Mouse (Mus musculus) heart, embryonic 10.5 days (tissue): ENCODE measurements around the gene Cma1. TPM values are rescaled to one million over a fixed set of nuclear protein-coding genes. Genes with fewer than 3 reads are reported as not detected.

Experiments used
- DNase-seq: peaks from one replicate; pipeline ENCODE4 v3.0.0-alpha.2; 2017; ENCODE audit warnings: low spot score
- H3K27ac ChIP-seq: fragments of 300-500 bp; sonication (generic); 2 replicates; pipeline ENCODE4 v1.5.1; 2016; ENCODE audit warnings: mild to moderate bottlenecking
- H3K27me3 ChIP-seq: fragments of 300-500 bp; sonication (generic); 2 replicates; pipeline ENCODE4 v1.6.1; 2016; ENCODE audit warnings: mild to moderate bottlenecking; ENCODE audit not compliant: poor library complexity, insufficient read depth, severe bottlenecking
- H3K36me3 ChIP-seq: fragments of 300-500 bp; sonication (generic); 2 replicates; pipeline ENCODE4 v1.6.1; 2016; ENCODE audit warnings: mild to moderate bottlenecking, moderate library complexity
- H3K4me1 ChIP-seq: fragments of 300-500 bp; sonication (generic); 2 replicates; pipeline ENCODE4 v1.6.1; 2016; ENCODE audit warnings: mild to moderate bottlenecking
- H3K4me3 ChIP-seq: fragments of 300-500 bp; sonication (generic); 2 replicates; pipeline ENCODE4 v1.5.1; 2016; ENCODE audit warnings: mild to moderate bottlenecking, moderate library complexity
- H3K9me3 ChIP-seq: fragments of 300-500 bp; sonication (generic); 2 replicates; pipeline ENCODE4 v1.6.1; 2016; ENCODE audit warnings: mild to moderate bottlenecking, moderate library complexity
- WGBS: fragments of 180-500 bp; shearing (Covaris S2); methylation state at CpG from one replicate; pipeline ENCODE4 v1.1.7; 2016; 5-methylcytosine and 5-hydroxymethylcytosine counted together
- polyA plus RNA-seq: library from polyadenylated mRNA; unstranded; fragments of >200 nt; fragmentation: Nextera tagmentation; extraction: Ambion mirVana; gene quantifications from 2 replicates; pipeline ENCODE4 v1.2.1, GENCODE M21; 2016

Gene Cma1
- polyA plus RNA-seq, 1 experiment from 2014 or later = not detected

GRCm38 (mm10) chr14:55918240-55919082, 26.0 kb downstream of the Cma1 start:
- no peaks in the 10 kb centered on the region for H3K36me3 ChIP-seq
- H3K9me3 ChIP-seq = no peaks in the 10 kb centered on the region
- WGBS = 35% methylated on average over 14 of the region's 14 CpGs
- peaks cover 10% of the 10 kb centered on the region for H3K4me1 ChIP-seq
- H3K4me3 ChIP-seq = no peak overlapping the region
- H3K27me3 ChIP-seq = no peaks in the 10 kb centered on the region
- DNase-seq = peak; percentile 87
- no peak overlapping the region for H3K27ac ChIP-seq

GRCm38 (mm10) chr14:55913406-55913805, 31.1 kb downstream of the Cma1 start:
- H3K4me1 ChIP-seq = no peaks in the 10 kb centered on the region
- H3K4me3 ChIP-seq = no peak overlapping the region
- no peak overlapping the region for H3K27ac ChIP-seq
- no peak for DNase-seq
- H3K9me3 ChIP-seq = no peaks in the 10 kb centered on the region
- 51% methylated on average over 4 of the region's 4 CpGs for WGBS
- no peaks in the 10 kb centered on the region for H3K36me3 ChIP-seq
- no peaks in the 10 kb centered on the region for H3K27me3 ChIP-seq

- WGBS = 28% methylated on average over 1 of the region's 1 CpGs
- Histone ChIP-seq H3K27ac (no peak overlapping the region), H3K36me3 (no peaks in the 10 kb centered on the region), H3K27me3 (no peaks in the 10 kb centered on the region), H3K9me3 (no peaks in the 10 kb centered on the region), H3K4me3 (no peak overlapping the region), H3K4me1 (peaks cover 9% of the 10 kb centered on the region; the same call in 1 of the 2 replicates)
- DNase-seq = no peak
Observed at GRCm38 (mm10) chr14:55905518-55905917, 39.0 kb downstream of the Cma1 start.

- peak overlapping the region; percentile 65 for H3K4me3 ChIP-seq
- no peaks in the 10 kb centered on the region for H3K27me3 ChIP-seq
- no peaks in the 10 kb centered on the region for H3K9me3 ChIP-seq
- H3K36me3 ChIP-seq = peaks cover 31% of the 10 kb centered on the region
- DNase-seq = no peak
- peak overlapping the region; percentile 89 for H3K27ac ChIP-seq
- peaks cover 26% of the 10 kb centered on the region for H3K4me1 ChIP-seq
- WGBS = 7% methylated on average over 12 of the region's 12 CpGs
Observed at GRCm38 (mm10) chr14:55900414-55900755, 44.1 kb downstream of the Cma1 start.

GRCm38 (mm10) chr14:55899701-55900413, 44.6 kb downstream of the Cma1 start, which contains the start of gene Sdr39u1:
Sdr39u1 (minus strand) TSS chr14:55900293.
- Histone ChIP-seq H3K27ac (peak within 1 kb of the TSS; percentile 89), H3K4me3 (peak within 1 kb of the TSS; percentile 65), H3K4me1 (peaks cover 26% of the 10 kb centered on the region), H3K27me3 (no peaks in the 10 kb centered on the region), H3K36me3 (peaks cover 37% of the 10 kb centered on the region), H3K9me3 (no peaks in the 10 kb centered on the region)
- peak; percentile 91 for DNase-seq
- 3% methylated on average over 39 of the region's 39 CpGs for WGBS

- H3K9me3 ChIP-seq = no peaks in the 10 kb centered on the region
- DNase-seq = no peak
- peak overlapping the region; percentile 65; the same call in 1 of the 2 replicates for H3K4me3 ChIP-seq
- peaks cover 26% of the 10 kb centered on the region for H3K4me1 ChIP-seq
- WGBS = 90% methylated on average over 7 of the region's 7 CpGs
- H3K27ac ChIP-seq = peak overlapping the region; percentile 89
- H3K36me3 ChIP-seq = peaks cover 46% of the 10 kb centered on the region
- H3K27me3 ChIP-seq = no peaks in the 10 kb centered on the region
Observed at GRCm38 (mm10) chr14:55898947-55899346, 45.5 kb downstream of the Cma1 start.

- DNase-seq = no peak
- Histone ChIP-seq H3K27ac (no peak overlapping the region), H3K36me3 (peaks cover 58% of the 10 kb centered on the region), H3K27me3 (no peaks in the 10 kb centered on the region), H3K4me3 (no peak overlapping the region), H3K9me3 (no peaks in the 10 kb centered on the region), H3K4me1 (peaks cover 26% of the 10 kb centered on the region)
- 91% methylated on average over 12 of the region's 12 CpGs for WGBS
Observed at GRCm38 (mm10) chr14:55897671-55898070, 46.8 kb downstream of the Cma1 start.

Other genes starting within 250 kb of the Cma1 start
- 0.46 and 1.6 TPM in 2 replicates for gene Tgm1, start 230.7 kb downstream of the Cma1 start, polyA plus RNA-seq
- 25.1 and 29.4 TPM in 2 replicates for gene Rabggta, start 222.4 kb downstream of the Cma1 start, polyA plus RNA-seq
- 59.7 and 60.5 TPM in 2 replicates for gene Dhrs1, start 199.0 kb downstream of the Cma1 start, polyA plus RNA-seq
- 33.2 and 49.1 TPM in 2 replicates for gene Nop9, start 199.0 kb downstream of the Cma1 start, polyA plus RNA-seq
- gene Cideb, start 186.2 kb downstream of the Cma1 start, polyA plus RNA-seq = 1.4 and 2.0 TPM in 2 replicates
- 0.44 and 1.1 TPM in 2 replicates for gene Ltb4r2, start 183.2 kb downstream of the Cma1 start, polyA plus RNA-seq
- 0.53 and 0.79 TPM in 2 replicates for gene Ltb4r1, start 178.7 kb downstream of the Cma1 start, polyA plus RNA-seq
- gene Adcy4, start 160.6 kb downstream of the Cma1 start, polyA plus RNA-seq = 14.5 and 18.1 TPM in 2 replicates
- gene Ripk3, start 155.8 kb downstream of the Cma1 start, polyA plus RNA-seq = 20.0 and 32.0 TPM in 2 replicates
- 15.4 and 35.8 TPM in 2 replicates for gene Nfatc4, start 121.5 kb downstream of the Cma1 start, polyA plus RNA-seq
- 27.1 and 32.7 TPM in 2 replicates for gene Nynrin, start 90.7 kb downstream of the Cma1 start, polyA plus RNA-seq
- 0.12 and 0.30 TPM in 2 replicates for gene Cbln3, start 60.3 kb downstream of the Cma1 start, polyA plus RNA-seq
- gene Khnyn, start 59.7 kb downstream of the Cma1 start, polyA plus RNA-seq = 18.2 and 23.2 TPM in 2 replicates
- 42.4 and 50.3 TPM in 2 replicates for gene Sdr39u1, start 44.4 kb downstream of the Cma1 start, polyA plus RNA-seq
- gene Cma2, start 6.3 kb upstream of the Cma1 start, polyA plus RNA-seq = not detected in 2 replicates
- gene Mcpt1, start 73.3 kb upstream of the Cma1 start, polyA plus RNA-seq = not detected in 2 replicates
- not detected in 2 replicates for gene Mcpt9, start 85.8 kb upstream of the Cma1 start, polyA plus RNA-seq
- gene Mcpt2, start 97.4 kb upstream of the Cma1 start, polyA plus RNA-seq = not detected in 2 replicates
- gene Mcpt4, start 117.6 kb upstream of the Cma1 start, polyA plus RNA-seq = not detected in 2 replicates
- gene Mcpt8, start 140.6 kb upstream of the Cma1 start, polyA plus RNA-seq = not detected in 2 replicates
- gene Ctsg, start 157.9 kb upstream of the Cma1 start, polyA plus RNA-seq = 0.30 and 0.33 TPM in 2 replicates
- not detected in 2 replicates for gene Gzme, start 175.9 kb upstream of the Cma1 start, polyA plus RNA-seq
- 0.48 TPM in 1 of 2 replicates, not detected in the other for gene Gzmd, start 187.9 kb upstream of the Cma1 start, polyA plus RNA-seq
- 0.57 TPM in 1 of 2 replicates, not detected in the other for gene Gzmg, start 214.9 kb upstream of the Cma1 start, polyA plus RNA-seq
- not detected in 2 replicates for gene Gzmn, start 229.9 kb upstream of the Cma1 start, polyA plus RNA-seq